Mouse (Mus musculus) heart, postnatal 0 days (tissue): ENCODE data around the gene Mkrn3.

Experiments used
- CTCF ChIP-seq: IDR thresholded peaks from 2 replicates; pipeline ENCODE4 v1.5.1; 2016; ENCODE audit warnings: antibody characterized with exemption, control low read depth, low read depth
- EP300 ChIP-seq: IDR thresholded peaks from 2 replicates; pipeline ENCODE4 v1.6.1; 2016; ENCODE audit warnings: antibody characterized with exemption, low read depth

GRCm38 (mm10) chr7:62406573-62407050, 13.3 kb downstream of the Mkrn3 start:
- TF ChIP-seq EP300: no peak
- no peak for TF ChIP-seq CTCF
